Mouse (Mus musculus) small intestine, adult 2 months (tissue): ENCODE measurements around the gene Hdac11.

Experiments used
- CTCF ChIP-seq: fragments of 200-500 bp; IDR thresholded peaks from 2 replicates; pipeline ENCODE4 v1.5.1; 2012; ENCODE audit warnings: low read depth, mild to moderate bottlenecking, control low read depth, inconsistent platforms, low read length, moderate library complexity, mixed read lengths; ENCODE audit not compliant: insufficient replicate concordance, insufficient read length; ENCODE audit errors: extremely low read depth
- POLR2A ChIP-seq: fragments of 200-500 bp; IDR thresholded peaks from 2 replicates; pipeline ENCODE4 v1.6.1; 2012; ENCODE audit warnings: low read depth, mild to moderate bottlenecking, control low read depth, inconsistent platforms, low read length, moderate library complexity

DNA sequence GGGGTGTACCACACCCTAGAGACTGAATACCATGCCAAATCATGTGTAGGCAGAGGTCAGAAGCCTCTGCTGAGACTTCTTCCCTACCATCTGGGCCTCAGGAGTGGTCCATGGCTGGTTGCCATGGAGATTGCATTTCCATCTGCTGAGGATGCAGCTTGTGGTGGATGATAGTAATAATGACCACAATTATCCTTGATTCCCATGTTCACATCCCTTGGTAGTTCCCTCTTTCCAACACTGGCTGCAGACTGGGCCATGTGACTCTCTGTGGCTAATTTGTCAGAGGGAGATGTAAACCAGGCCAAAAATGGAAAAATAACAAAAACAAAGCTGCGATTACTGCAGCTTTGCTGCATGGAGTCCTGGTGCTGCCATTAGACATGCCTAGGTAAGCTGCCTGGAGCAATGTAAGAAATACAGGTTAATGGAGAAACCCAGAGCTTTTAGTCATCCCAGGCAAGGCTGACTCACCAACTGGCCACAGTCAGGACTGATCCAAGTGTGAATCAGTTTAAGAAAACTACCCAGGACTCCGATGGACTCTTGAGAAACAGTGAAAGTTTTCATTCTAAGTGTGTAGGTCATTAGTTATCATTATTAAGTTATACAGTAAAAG, 9.2 kb upstream of the Hdac11 start:
- TF ChIP-seq POLR2A (no peak), CTCF (no peak)
